Mouse (Mus musculus) cerebellum, adult 9-10 months (tissue): ENCODE results near the gene Prkar1b.

Source experiments
- DNase-seq: peaks from one replicate; pipeline ENCODE4 v3.0.0; 2022

The Prkar1b gene

GRCm38 (mm10) chr5:139149681-139150602 is at the start of gene Prkar1b, which contains the start of gene Dnaaf5:
Gene Prkar1b (minus strand): TSS chr5:139150001.
Gene Dnaaf5 (plus strand): TSS chr5:139150223.
- peak; percentile 97 for DNase-seq

- DNase-seq, result no peak
These were observed 49.8 kb upstream of the Prkar1b start for GRCm38 (mm10) chr5:139199636-139199994.

GRCm38 (mm10) chr5:139198779-139199178 is 49.0 kb upstream of the Prkar1b start:
- DNase-seq, result no peak

GRCm38 (mm10) chr5:139190958-139191357 is 41.2 kb upstream of the Prkar1b start:
- no peak for DNase-seq

GRCm38 (mm10) chr5:139189726-139190125 is 39.9 kb upstream of the Prkar1b start:
- DNase-seq, result no peak

GRCm38 (mm10) chr5:139184897-139185296 is 35.1 kb upstream of the Prkar1b start:
- no peak for DNase-seq

- DNase-seq, result no peak
These were observed 33.8 kb upstream of the Prkar1b start for GRCm38 (mm10) chr5:139183601-139184000.

GRCm38 (mm10) chr5:139183131-139183530 is 33.3 kb upstream of the Prkar1b start:
- DNase-seq, result no peak

GRCm38 (mm10) chr5:139178895-139179631 is 29.3 kb upstream of the Prkar1b start:
- peak; percentile 80 for DNase-seq

GRCm38 (mm10) chr5:139174556-139175547 is 25.1 kb upstream of the Prkar1b start:
- DNase-seq, result peak; percentile 44

- DNase-seq, result no peak
These were observed 24.3 kb upstream of the Prkar1b start for GRCm38 (mm10) chr5:139174141-139174540.

GRCm38 (mm10) chr5:139171929-139172328 is 22.1 kb upstream of the Prkar1b start:
- DNase-seq, result no peak

GRCm38 (mm10) chr5:139167548-139167947 is 17.7 kb upstream of the Prkar1b start:
- no peak for DNase-seq

GRCm38 (mm10) chr5:139166781-139167361 is 17.1 kb upstream of the Prkar1b start:
- DNase-seq, result no peak

GRCm38 (mm10) chr5:139161632-139162031 is 11.8 kb upstream of the Prkar1b start:
- no peak for DNase-seq

GRCm38 (mm10) chr5:139160899-139161298 is 11.1 kb upstream of the Prkar1b start:
- DNase-seq, result no peak

GRCm38 (mm10) chr5:139150603-139151031 is 816 bp upstream of the Prkar1b start:
- no peak for DNase-seq

- DNase-seq, result peak; percentile 76
These were observed 662 bp downstream of the Prkar1b start for GRCm38 (mm10) chr5:139149006-139149672.

GRCm38 (mm10) chr5:139147178-139148078 is 2.4 kb downstream of the Prkar1b start:
- DNase-seq, result peak; percentile 88

GRCm38 (mm10) chr5:139146476-139147075 is 3.2 kb downstream of the Prkar1b start:
- DNase-seq, result peak; percentile 75
